8 mouse cellular contexts compared by ENCODE assay signal in genomic region chr13:73626745-73627549, GRCm38 (mm10). TPM values are rescaled to one million over a fixed set of nuclear protein-coding genes. Genes with fewer than 3 reads are reported as not detected.
DNase-seq lines count a peak whose midpoint lies in the region; ATAC-seq and TF ChIP-seq lines count a peak whose summit lies in the region.

TSS of gene Tert (plus strand) at chr13:73626911.

- intact Hi-C loops in gastrocnemius, postnatal 14 days (cut with DNase I; ENCODE audit: low total_unique reads): no loop called here

- H3K4me2 ChIP-seq in intestine, postnatal 0 days (replicated peaks; ENCODE audit: low read depth): peak within 1 kb of the TSS; percentile 76
- H3K4me2 ChIP-seq in midbrain, postnatal 0 days (ENCODE audit: low read depth, low read length, poor library complexity, severe bottlenecking): peak within 1 kb of the TSS; percentile 83

- H3K9me3 ChIP-seq in intestine, postnatal 0 days (ENCODE audit: control insufficient read depth): no peaks in the 10 kb centered on the region
- H3K9me3 ChIP-seq in midbrain, postnatal 0 days (ENCODE audit: low read length): no peaks in the 10 kb centered on the region

- no peaks in the 10 kb centered on the region for H3K27me3 ChIP-seq in intestine, postnatal 0 days (replicated peaks; ENCODE audit: control insufficient read depth, insufficient read depth, low read length)
- no peaks in the 10 kb centered on the region for H3K27me3 ChIP-seq in midbrain, postnatal 0 days (ENCODE audit: insufficient read depth, low read length)
- no peaks in the 10 kb centered on the region for H3K27me3 ChIP-seq in splenic B cell, adult 2 months (ENCODE audit: control insufficient read depth, insufficient read depth, low read length, poor library complexity, severe bottlenecking)

- peak within 1 kb of the TSS; percentile 75 for H3K27ac ChIP-seq in intestine, postnatal 0 days (ENCODE audit: low read depth, low read length)
- H3K27ac ChIP-seq in midbrain, postnatal 0 days (ENCODE audit: low read depth, low read length): peak within 1 kb of the TSS; percentile 39

- 7% methylated on average over 47 of the region's 47 CpGs for WGBS in intestine, postnatal 0 days
- 10% methylated on average over 46 of the region's 47 CpGs for WGBS in midbrain, postnatal 0 days

- peak within 1 kb of the TSS; percentile 48; the same call in 1 of the 2 replicates for H3K9ac ChIP-seq in intestine, postnatal 0 days (ENCODE audit: low read depth, low read length)
- peak within 1 kb of the TSS; percentile 65 for H3K9ac ChIP-seq in midbrain, postnatal 0 days (replicated peaks; ENCODE audit: low read length, poor library complexity, severe bottlenecking)

- peak; percentile 73 for TF ChIP-seq CTCF in intestine, postnatal 0 days (IDR thresholded peaks at IDR 0.05; ENCODE audit: low read depth)
- TF ChIP-seq CTCF in midbrain, postnatal 0 days (IDR thresholded peaks at IDR 0.05): peak; percentile 68

- H3K4me3 ChIP-seq in intestine, postnatal 0 days (ENCODE audit: low read depth, low read length): peak within 1 kb of the TSS; percentile 47
- peak within 1 kb of the TSS; percentile 43 for H3K4me3 ChIP-seq in midbrain, postnatal 0 days (ENCODE audit: low read depth, low read length)

- H3K4me1 ChIP-seq in intestine, postnatal 0 days (replicated peaks; ENCODE audit: control insufficient read depth, insufficient read depth, low read length): peaks cover 14% of the 10 kb centered on the region; the same call in 1 of the 2 replicates
- H3K4me1 ChIP-seq in midbrain, postnatal 0 days (ENCODE audit: insufficient read depth, low read length): no peaks in the 10 kb centered on the region

- peak; percentile 90 for ATAC-seq in intestine, postnatal 0 days
- ATAC-seq in midbrain, postnatal 0 days (ENCODE audit: low FRiP score): peak; percentile 87

- H3K36me3 ChIP-seq in intestine, postnatal 0 days (ENCODE audit: control insufficient read depth, insufficient read depth): peaks cover 8% of the 10 kb centered on the region; the same call in 1 of the 2 replicates
- H3K36me3 ChIP-seq in midbrain, postnatal 0 days (ENCODE audit: insufficient read depth, low read length): 0 out of 2 replicates have a peak, but pooled peaks cover 1% of the 10 kb centered on the region
- peaks cover 1% of the 10 kb centered on the region; the same call in 1 of the 2 replicates for H3K36me3 ChIP-seq in splenic B cell, adult 2 months (ENCODE audit: control insufficient read depth, insufficient read depth, low read length, poor library complexity, severe bottlenecking)

- peak; percentile 30 for DNase-seq in gastrocnemius, postnatal 14 days
- no peak for DNase-seq in gastrocnemius, adult 8-10 months (ENCODE audit: low spot score in 2 of 2)
- peak; percentile 20 to 36 for DNase-seq in cerebellum, postnatal 14 days
- DNase-seq in gastrocnemius, postnatal 25 days: peak; percentile 28
- peak; percentile 59 for DNase-seq in liver
- peak; percentile 76 for DNase-seq in midbrain, postnatal 0 days (ENCODE audit: low spot score)
- peak; percentile 70 for DNase-seq in splenic B cell, adult 2 months (ENCODE audit: low read depth, low spot score)

RNA-seq across cellular contexts. Expression of gene Tert, which starts in this region (rescaled TPM):
- under 1 TPM; 0.14 to 0.18 TPM for total RNA-seq in gastrocnemius, postnatal 14 days (2021)
- total RNA-seq in gastrocnemius, adult 8-10 months (2022): under 1 TPM in 1 of 4 experiments, not detected in 3; 0.15 TPM
- under 1 TPM; 0.31 to 0.32 TPM for total RNA-seq in gastrocnemius, postnatal 25 days (2021)
- 2.4 and 3.0 TPM in 2 replicates for polyA plus RNA-seq in intestine, postnatal 0 days (2015; fragmentation: Nextera tagmentation; extraction: Ambion mirVana)
- 7.7 and 16.0 TPM in 2 replicates for total RNA-seq in midbrain, postnatal 0 days (2014; rRNA removed)
- 2.3 and 2.9 TPM in 2 replicates for polyA plus RNA-seq in midbrain, postnatal 0 days (2015; fragmentation: Nextera tagmentation; extraction: Ambion mirVana)

Comparison
In these comparisons a context has a peak if more than half of its experiments do, and no peak if none do; other contexts are left out.
1. Peak in DNase-seq in gastrocnemius, postnatal 14 days; RNA of the gene not detected or under 1 TPM.
2. Peak in DNase-seq in gastrocnemius, postnatal 25 days; RNA of the gene not detected or under 1 TPM.
3. DNase-seq: peak in cerebellum, postnatal 14 days (2 of 2), liver (single experiment), midbrain, postnatal 0 days (single experiment) and splenic B cell, adult 2 months (single experiment); none in gastrocnemius, adult 8-10 months (0 of 2).